Mouse (Mus musculus) hindbrain, embryonic 15.5 days (tissue): ENCODE results near the gene Arhgef18. TPM values are rescaled to one million over a fixed set of nuclear protein-coding genes. Genes with fewer than 3 reads are reported as not detected.

Source experiments
- ATAC-seq: fragments of 200-750 bp; cut with Nextera tagmentation; 2 replicates; pipeline ENCODE4 v1.8.0; 2017; ENCODE audit warnings: low read depth, moderate number of reproducible peaks, moderate TSS enrichment; ENCODE audit not compliant: low FRiP score
- H3K27ac ChIP-seq: fragments of 300-500 bp; sonication (generic); replicated peaks from 2 replicates; pipeline ENCODE4 v1.5.1; 2015; ENCODE audit warnings: mild to moderate bottlenecking, inconsistent platforms
- H3K27me3 ChIP-seq: fragments of 300-500 bp; sonication (generic); 2 replicates; pipeline ENCODE4 v1.6.1; 2015; ENCODE audit warnings: control low read depth, inconsistent platforms
- H3K36me3 ChIP-seq: fragments of 300-500 bp; sonication (generic); 2 replicates; pipeline ENCODE4 v1.6.1; 2015; ENCODE audit warnings: control low read depth, inconsistent platforms
- H3K4me1 ChIP-seq: fragments of 300-500 bp; sonication (generic); replicated peaks from 2 replicates; pipeline ENCODE4 v1.6.1; 2015; ENCODE audit warnings: control low read depth, inconsistent platforms
- H3K4me2 ChIP-seq: fragments of 300-500 bp; sonication (generic); 2 replicates; pipeline ENCODE4 v1.6.1; 2015; ENCODE audit warnings: moderate library complexity, mild to moderate bottlenecking, inconsistent platforms
- H3K4me3 ChIP-seq: fragments of 300-500 bp; sonication (generic); 2 replicates; pipeline ENCODE4 v1.5.1; 2015; ENCODE audit warnings: mild to moderate bottlenecking, inconsistent platforms
- H3K9ac ChIP-seq: fragments of 300-500 bp; sonication (generic); 2 replicates; pipeline ENCODE4 v1.6.1; 2015; ENCODE audit warnings: inconsistent platforms
- H3K9me3 ChIP-seq: fragments of 300-500 bp; sonication (generic); 2 replicates; pipeline ENCODE4 v1.6.1; 2016; ENCODE audit warnings: control low read depth, inconsistent platforms
- WGBS: fragments of 180-500 bp; shearing (Covaris S2); methylation state at CpG from one replicate; pipeline ENCODE4 v1.1.7; 2015; 5-methylcytosine and 5-hydroxymethylcytosine counted together
- polyA plus RNA-seq: library from polyadenylated mRNA; unstranded; fragments of >200 nt; fragmentation: Nextera tagmentation; extraction: Ambion mirVana; gene quantifications from 2 replicates; pipeline ENCODE4 v1.2.1, GENCODE M21; 2015

Gene Arhgef18
- 10.3 and 11.5 TPM in 2 replicates for polyA plus RNA-seq

DNA sequence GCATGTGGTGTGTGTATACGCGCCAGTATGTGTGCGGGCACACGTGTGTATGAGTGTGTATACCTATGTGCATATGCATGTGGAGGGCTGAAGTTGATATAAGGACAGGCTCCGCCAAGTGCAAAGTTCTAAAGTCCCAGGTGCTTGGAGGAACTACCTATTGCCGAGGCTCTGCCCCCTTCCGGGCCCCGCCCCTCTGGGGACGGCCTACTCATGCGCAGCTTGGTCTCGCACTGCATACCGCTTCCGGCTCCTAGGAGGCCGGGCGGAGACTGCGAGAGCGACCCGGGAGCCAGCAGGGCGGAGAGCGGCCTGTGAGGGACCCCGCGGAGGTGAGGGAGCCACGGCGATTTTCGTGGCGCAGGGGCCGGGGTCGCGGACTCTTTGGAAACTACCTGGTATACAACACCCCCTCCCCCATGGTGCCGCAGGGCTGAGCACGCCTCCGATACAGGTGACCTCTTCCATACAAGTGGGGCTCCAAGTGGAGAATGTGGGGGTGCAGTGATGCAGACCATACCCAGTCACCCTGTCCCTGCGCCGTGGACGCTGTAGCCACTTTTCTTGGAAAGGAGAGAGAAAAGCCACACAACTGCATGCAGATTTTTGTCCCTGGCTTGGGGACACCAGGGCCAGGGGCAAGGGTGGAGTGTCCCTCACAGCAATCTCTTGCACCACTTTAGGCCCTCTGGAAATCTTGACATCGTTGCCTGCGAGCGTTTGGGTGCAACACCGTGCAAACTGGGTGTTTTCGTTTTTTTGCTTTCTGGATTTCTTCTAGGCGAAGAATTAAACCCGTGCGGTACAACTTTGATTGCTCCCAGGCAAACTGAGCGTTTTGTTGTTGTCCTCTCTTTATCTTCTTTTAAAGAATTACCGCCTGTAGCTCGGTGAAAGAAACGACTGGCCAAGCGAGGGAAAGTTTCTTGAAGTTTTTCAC lies at the start of gene Arhgef18:
Gene Arhgef18, plus strand, starts transcription at position 236 of the 940 bp plus-strand sequence.
- WGBS = under 1% methylated on average over 48 of the region's 48 CpGs
- ATAC-seq = peak; percentile 96
- peaks cover 32% of the 10 kb centered on the region for H3K4me1 ChIP-seq
- peak within 1 kb of the TSS; percentile 66 for H3K4me2 ChIP-seq
- peak within 1 kb of the TSS; percentile 65; the same call in 1 of the 2 replicates for H3K27ac ChIP-seq
- H3K9ac ChIP-seq = peak within 1 kb of the TSS; percentile 69
- no peaks in the 10 kb centered on the region for H3K27me3 ChIP-seq
- no peaks in the 10 kb centered on the region for H3K36me3 ChIP-seq
- H3K4me3 ChIP-seq = peak within 1 kb of the TSS; percentile 78
- no peaks in the 10 kb centered on the region for H3K9me3 ChIP-seq

DNA sequence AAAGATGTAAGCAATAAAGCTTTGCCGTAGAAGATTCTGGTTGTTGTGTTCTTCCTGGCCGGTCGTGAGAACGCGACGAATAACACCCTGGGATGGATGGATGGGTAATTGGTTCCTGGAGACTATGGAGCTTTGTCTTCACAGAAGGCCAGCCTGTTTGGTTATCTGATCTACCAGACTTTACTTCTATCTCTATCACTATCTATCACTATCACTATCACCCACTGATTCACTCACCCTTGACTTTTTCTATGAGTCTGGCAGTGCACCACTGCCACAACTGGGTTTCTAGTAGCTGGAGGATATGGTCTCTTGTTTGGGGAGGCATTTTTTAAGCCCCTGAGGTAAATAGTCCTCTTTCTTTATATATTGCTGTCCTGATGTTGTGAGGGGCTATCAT lies 47.5 kb upstream of the Arhgef18 start:
- no peak for ATAC-seq
- no peak overlapping the region for H3K4me3 ChIP-seq
- no peaks in the 10 kb centered on the region for H3K9me3 ChIP-seq
- H3K36me3 ChIP-seq = no peaks in the 10 kb centered on the region
- H3K4me1 ChIP-seq = no peaks in the 10 kb centered on the region
- no peak overlapping the region for H3K4me2 ChIP-seq
- 95% methylated on average over 6 of the region's 6 CpGs for WGBS
- H3K27ac ChIP-seq = no peak overlapping the region
- H3K27me3 ChIP-seq = no peaks in the 10 kb centered on the region
- no peak overlapping the region for H3K9ac ChIP-seq

DNA sequence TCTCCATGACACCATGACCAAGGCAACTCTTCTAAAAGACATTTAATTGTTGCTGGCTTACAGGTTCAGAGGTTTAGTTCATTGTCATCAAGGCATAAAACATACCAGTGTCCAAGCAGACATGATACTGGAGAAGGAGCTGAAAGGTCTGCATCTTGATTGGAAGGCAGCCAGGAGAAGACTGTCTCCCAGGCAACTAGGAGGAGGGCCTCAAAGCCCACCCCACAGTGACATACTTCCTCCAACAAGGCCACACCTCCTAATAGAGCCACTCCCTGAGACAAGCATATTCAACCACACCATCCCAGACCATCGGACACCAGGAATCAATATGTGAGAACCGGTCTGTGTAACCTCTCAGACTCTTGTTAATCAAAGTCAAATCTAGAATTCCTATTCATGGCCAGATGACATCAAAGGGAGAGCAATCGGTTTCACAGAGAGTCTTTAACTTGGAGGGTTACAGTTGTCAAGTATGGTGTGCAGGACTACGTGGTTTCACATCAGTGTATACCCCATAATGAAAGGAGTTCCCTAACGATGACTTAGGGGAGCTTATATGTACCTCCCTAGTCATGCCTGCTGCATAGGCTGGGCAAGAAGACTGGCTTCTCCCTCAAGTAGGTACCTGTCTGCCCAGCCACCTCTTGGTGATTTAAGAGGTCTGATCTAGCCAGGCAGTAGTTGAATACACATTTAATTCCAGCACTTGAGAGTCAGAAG lies 46.0 kb upstream of the Arhgef18 start:
- H3K4me3 ChIP-seq = no peak overlapping the region
- no peak overlapping the region for H3K27ac ChIP-seq
- H3K4me2 ChIP-seq = no peak overlapping the region
- H3K9me3 ChIP-seq = no peaks in the 10 kb centered on the region
- no peaks in the 10 kb centered on the region for H3K36me3 ChIP-seq
- no peaks in the 10 kb centered on the region for H3K4me1 ChIP-seq
- H3K9ac ChIP-seq = no peak overlapping the region
- WGBS = 87% methylated on average over 5 of the region's 5 CpGs
- ATAC-seq = no peak
- no peaks in the 10 kb centered on the region for H3K27me3 ChIP-seq

DNA sequence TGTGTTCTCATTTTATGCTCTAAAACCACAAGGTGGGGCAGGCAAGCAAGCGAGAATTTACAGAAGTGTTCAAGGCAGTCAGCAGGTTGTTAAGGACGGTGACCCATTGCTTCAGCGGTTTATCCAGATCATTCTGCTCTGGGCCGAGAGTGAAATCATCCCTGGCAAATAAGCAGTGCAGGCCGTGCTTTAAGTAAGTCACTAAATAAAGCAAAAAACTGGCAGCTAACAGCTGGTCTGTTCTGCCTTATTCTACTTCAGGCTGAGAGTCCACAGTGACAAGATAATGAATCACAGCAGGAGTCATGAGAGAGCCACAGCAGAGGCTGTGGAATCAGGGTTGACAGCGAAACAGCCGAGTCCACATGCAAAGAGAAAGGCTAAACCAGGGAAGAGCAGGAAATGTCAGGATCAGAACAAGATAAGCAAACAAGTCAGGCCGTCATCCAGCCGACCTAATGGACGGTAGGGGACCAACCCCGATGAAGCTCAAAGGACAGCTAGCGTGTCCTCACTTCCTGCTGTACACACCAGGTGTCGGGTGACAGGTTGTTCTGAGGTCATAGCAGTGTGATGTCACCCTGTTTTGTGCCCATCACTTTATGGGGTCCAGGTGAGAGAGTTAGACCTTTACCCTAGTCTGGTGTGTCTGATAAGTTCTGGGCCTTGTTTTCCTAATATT lies 44.5 kb upstream of the Arhgef18 start:
- ATAC-seq = 0 out of 2 replicates have a peak, but pooled peaks have one; percentile 45
- Histone ChIP-seq H3K27ac (no peak overlapping the region), H3K36me3 (no peaks in the 10 kb centered on the region), H3K4me2 (no peak overlapping the region), H3K4me1 (no peaks in the 10 kb centered on the region), H3K27me3 (no peaks in the 10 kb centered on the region), H3K4me3 (no peak overlapping the region), H3K9ac (no peak overlapping the region), H3K9me3 (no peaks in the 10 kb centered on the region)
- WGBS = 52% methylated on average over 13 of the region's 13 CpGs

DNA sequence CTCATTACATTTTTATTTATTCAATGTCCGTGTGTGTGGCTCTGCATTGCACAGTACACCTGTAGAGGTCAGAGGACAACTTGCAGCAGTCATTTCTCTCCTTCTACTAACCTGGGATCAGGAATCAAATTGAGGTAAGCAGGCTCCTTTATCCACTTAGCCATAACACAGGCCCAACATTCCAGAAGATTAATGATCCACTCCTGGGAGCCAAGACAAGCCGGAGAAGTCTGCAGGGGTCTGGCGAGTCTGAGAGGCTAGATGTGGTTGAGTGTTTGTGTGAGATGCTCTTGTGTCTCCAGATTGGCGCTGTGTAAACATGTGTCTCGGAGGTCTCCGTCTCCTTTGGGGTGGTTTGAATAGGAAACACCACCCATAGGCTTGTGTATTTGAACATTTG lies 42.1 kb upstream of the Arhgef18 start:
- H3K36me3 ChIP-seq = no peaks in the 10 kb centered on the region
- H3K9me3 ChIP-seq = no peaks in the 10 kb centered on the region
- 75% methylated on average over 6 of the region's 6 CpGs for WGBS
- no peak overlapping the region for H3K4me2 ChIP-seq
- no peaks in the 10 kb centered on the region for H3K4me1 ChIP-seq
- no peak overlapping the region for H3K4me3 ChIP-seq
- no peak overlapping the region for H3K9ac ChIP-seq
- ATAC-seq = no peak
- no peaks in the 10 kb centered on the region for H3K27me3 ChIP-seq
- H3K27ac ChIP-seq = no peak overlapping the region

DNA sequence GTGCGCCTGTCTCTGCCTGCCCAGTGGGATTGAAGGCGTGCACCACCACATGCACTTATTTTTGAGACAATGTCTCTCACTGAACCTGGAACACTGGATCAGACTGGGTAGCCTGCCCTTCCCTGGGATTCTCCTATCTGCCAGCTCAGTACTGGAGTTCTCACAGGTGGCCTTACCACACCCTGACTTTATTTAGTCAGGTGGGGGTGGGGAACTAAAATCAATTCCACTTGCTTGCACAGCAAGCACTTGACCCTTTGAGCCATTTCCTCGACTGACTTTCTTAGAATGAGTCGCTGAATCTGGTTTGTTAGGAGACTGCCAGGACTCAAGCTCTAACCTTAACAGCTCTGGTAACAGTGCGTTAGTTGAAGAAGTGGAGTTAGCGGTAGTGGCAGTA lies 40.1 kb upstream of the Arhgef18 start:
- no peaks in the 10 kb centered on the region for H3K4me1 ChIP-seq
- H3K27me3 ChIP-seq = peaks cover 4% of the 10 kb centered on the region; the same call in 1 of the 2 replicates
- H3K9ac ChIP-seq = no peak overlapping the region
- no peak overlapping the region for H3K4me2 ChIP-seq
- no peak overlapping the region for H3K27ac ChIP-seq
- H3K4me3 ChIP-seq = no peak overlapping the region
- no peak for ATAC-seq
- no peaks in the 10 kb centered on the region for H3K9me3 ChIP-seq
- WGBS = 88% methylated on average over 6 of the region's 6 CpGs
- H3K36me3 ChIP-seq = no peaks in the 10 kb centered on the region

DNA sequence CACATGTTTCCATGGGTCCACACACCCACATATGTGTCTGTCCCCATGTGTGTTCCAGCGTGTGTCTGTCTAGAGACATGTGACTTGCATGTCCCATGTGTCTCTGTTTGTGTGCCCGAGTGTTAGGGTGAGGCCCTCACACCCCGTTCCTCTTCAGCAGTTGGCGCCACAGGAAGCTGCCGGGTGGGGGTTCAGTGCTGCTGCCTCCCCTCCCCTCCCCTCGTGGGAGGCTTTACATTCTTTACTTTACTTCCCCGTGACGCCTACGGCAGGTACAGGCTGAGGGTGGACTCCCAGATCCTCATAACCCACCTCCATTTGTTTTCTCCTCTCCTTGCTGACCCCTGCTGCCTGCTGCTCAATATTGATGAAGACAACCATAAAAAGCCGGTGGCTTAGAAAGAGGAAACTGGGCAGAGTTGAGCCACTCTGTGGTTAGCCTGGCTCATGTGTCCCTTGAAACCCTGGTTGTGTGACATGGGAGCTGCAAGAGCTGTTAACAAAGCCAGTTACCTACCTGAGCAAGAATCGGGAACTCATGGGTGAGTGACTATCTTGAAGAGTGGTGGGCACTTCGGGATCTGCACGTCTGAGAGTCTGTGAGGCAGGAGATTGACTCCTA lies 39.5 kb upstream of the Arhgef18 start, which contains the start of gene A430078G23Rik:
Gene A430078G23Rik, plus strand, starts transcription at position 227 of the 622 bp plus-strand sequence.
- Histone ChIP-seq H3K4me3 (no peak within 1 kb of the TSS), H3K4me1 (no peaks in the 10 kb centered on the region), H3K9ac (no peak within 1 kb of the TSS), H3K27me3 (peaks cover 4% of the 10 kb centered on the region; the same call in 1 of the 2 replicates), H3K9me3 (no peaks in the 10 kb centered on the region), H3K36me3 (no peaks in the 10 kb centered on the region), H3K27ac (no peak within 1 kb of the TSS), H3K4me2 (no peak within 1 kb of the TSS)
- no peak for ATAC-seq
- WGBS = 86% methylated on average over 13 of the region's 13 CpGs

DNA sequence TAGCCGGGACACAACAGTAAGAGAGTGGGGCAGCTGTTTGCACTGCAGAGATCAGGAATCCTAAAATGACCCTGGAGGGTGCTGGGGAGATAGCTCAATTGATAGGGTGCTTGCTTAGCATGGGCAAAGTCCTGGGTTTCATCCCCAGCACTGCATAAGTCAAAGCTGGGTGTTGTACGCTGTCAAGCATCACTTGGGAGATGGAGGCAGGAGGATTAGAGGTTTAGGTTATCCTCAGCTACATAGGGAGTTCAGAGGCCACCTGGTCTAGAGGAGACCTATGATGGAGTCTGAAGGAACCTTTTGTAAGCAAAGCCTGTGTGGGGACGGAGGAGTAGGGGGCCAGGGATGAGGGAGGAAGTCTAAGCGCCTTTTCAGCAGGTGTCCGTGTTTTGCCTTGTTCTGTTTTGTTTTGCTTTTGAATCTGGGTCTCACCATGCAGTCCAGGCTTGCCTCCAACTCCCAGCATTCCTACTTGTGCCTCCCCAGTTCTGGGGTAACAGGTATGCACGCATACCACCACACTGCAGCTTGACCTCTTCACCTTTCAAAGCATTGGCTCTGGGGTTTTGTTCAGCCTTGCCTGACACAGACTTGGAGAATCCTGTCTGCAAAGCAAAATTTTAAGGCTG lies 38.9 kb upstream of the Arhgef18 start:
- Histone ChIP-seq H3K9ac (no peak overlapping the region), H3K36me3 (no peaks in the 10 kb centered on the region), H3K4me3 (no peak overlapping the region), H3K9me3 (no peaks in the 10 kb centered on the region), H3K4me1 (no peaks in the 10 kb centered on the region), H3K27me3 (peaks cover 4% of the 10 kb centered on the region; the same call in 1 of the 2 replicates), H3K27ac (no peak overlapping the region), H3K4me2 (no peak overlapping the region)
- ATAC-seq = no peak
- WGBS = 68% methylated on average over 6 of the region's 6 CpGs

DNA sequence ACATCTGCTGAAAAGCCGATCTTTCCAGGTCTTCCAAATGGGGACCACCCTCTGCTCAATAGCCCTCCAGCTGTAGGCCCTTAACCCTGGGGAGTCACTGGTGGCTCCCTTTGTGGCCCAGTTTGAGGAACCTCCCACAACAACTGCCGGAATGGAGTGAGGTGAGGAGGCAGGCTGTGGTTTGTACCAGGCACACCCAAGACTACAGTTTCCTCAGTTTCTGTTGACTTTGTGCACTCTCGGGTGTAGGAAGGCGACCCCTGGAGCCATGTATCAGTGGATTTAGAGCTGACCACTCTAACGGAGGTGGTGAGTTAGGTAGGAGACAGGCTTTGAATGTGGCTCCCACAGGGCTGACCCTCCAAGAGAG lies 38.4 kb upstream of the Arhgef18 start:
- H3K27me3 ChIP-seq = peaks cover 4% of the 10 kb centered on the region; the same call in 1 of the 2 replicates
- WGBS = 73% methylated on average over 5 of the region's 5 CpGs
- no peaks in the 10 kb centered on the region for H3K36me3 ChIP-seq
- H3K9me3 ChIP-seq = no peaks in the 10 kb centered on the region
- no peak overlapping the region for H3K4me3 ChIP-seq
- no peaks in the 10 kb centered on the region for H3K4me1 ChIP-seq
- H3K27ac ChIP-seq = no peak overlapping the region
- no peak overlapping the region for H3K9ac ChIP-seq
- no peak for ATAC-seq
- H3K4me2 ChIP-seq = no peak overlapping the region

DNA sequence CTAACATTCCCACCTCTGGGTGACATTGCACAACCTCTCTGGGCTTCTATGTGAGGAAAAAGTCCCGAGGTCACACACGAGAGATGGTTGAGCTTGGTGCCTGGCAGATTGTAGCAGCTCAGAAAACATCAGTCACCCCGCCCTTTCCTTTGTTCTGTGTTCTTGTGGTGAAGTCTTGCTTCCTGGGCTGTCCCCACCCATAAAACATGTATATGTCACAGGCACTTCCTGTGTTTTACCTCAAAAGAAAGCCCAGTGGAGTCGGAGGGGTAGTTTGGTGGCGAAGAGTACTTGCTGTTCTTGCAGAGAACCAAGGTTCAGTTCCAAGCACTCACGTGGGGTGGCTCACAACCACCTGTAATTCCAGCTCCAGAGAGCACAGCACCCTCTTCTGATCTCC lies 37.2 kb upstream of the Arhgef18 start:
- Histone ChIP-seq H3K27ac (no peak overlapping the region), H3K9me3 (no peaks in the 10 kb centered on the region), H3K27me3 (peaks cover 4% of the 10 kb centered on the region; the same call in 1 of the 2 replicates), H3K4me2 (no peak overlapping the region), H3K4me3 (no peak overlapping the region), H3K36me3 (no peaks in the 10 kb centered on the region), H3K4me1 (no peaks in the 10 kb centered on the region), H3K9ac (no peak overlapping the region)
- WGBS = 87% methylated on average over 6 of the region's 6 CpGs
- ATAC-seq = no peak

DNA sequence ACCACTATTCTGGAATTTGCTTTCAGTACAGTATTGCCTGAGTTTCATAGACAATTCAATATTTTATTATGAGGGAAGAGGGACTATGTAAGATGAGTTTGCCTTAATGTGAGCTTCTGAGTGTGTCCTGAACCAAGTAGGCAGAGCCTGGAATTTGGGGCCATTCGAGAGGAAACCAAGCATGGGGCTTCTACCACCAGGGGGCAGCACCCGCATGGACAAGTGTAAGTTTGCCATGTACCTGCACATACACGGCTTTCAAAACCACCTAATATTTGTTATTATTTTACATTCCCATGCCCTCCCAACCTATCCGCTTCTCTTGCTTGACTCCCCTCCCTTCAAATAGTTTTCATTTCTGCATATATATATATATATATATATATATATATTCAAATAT lies 34.7 kb upstream of the Arhgef18 start:
- Histone ChIP-seq H3K36me3 (no peaks in the 10 kb centered on the region), H3K4me1 (no peaks in the 10 kb centered on the region), H3K4me2 (no peak overlapping the region), H3K27me3 (peaks cover 4% of the 10 kb centered on the region; the same call in 1 of the 2 replicates), H3K9ac (no peak overlapping the region), H3K9me3 (no peaks in the 10 kb centered on the region), H3K4me3 (no peak overlapping the region), H3K27ac (no peak overlapping the region)
- 12% methylated on average over 4 of the region's 4 CpGs for WGBS
- ATAC-seq = no peak
